Mouse (Mus musculus) spleen, adult 2 months (tissue): Measurements from ENCODE around the gene Hoxd9. TPM values are rescaled to one million over a fixed set of nuclear protein-coding genes. Genes with fewer than 3 reads are reported as not detected.

ENCODE experiments used
- DNase-seq, 2 experiments: peaks; one replicate each; pipeline versions ENCODE4 v3.0.0 to v3.0.0-alpha.2; 2012 to 2021; ENCODE audit warnings: low spot score in 2 of 2, low read depth in 1 of 2
- H3K27ac ChIP-seq: fragments of 200-500 bp; 2 replicates; pipeline ENCODE4 v1.5.1; 2012; ENCODE audit warnings: low read length, inconsistent platforms; ENCODE audit not compliant: insufficient read depth
- H3K27me3 ChIP-seq: fragments of 200-500 bp; 2 replicates; pipeline ENCODE4 v1.6.1; 2012; ENCODE audit warnings: mild to moderate bottlenecking, moderate library complexity, low read length, inconsistent platforms; ENCODE audit not compliant: control insufficient read depth, insufficient read depth
- H3K36me3 ChIP-seq: fragments of 200-500 bp; 2 replicates; pipeline ENCODE4 v1.6.1; 2012; ENCODE audit warnings: mild to moderate bottlenecking, low read length, inconsistent platforms; ENCODE audit not compliant: control insufficient read depth, insufficient read depth
- H3K4me1 ChIP-seq: fragments of 200-500 bp; 2 replicates; pipeline ENCODE4 v1.6.1; 2011; ENCODE audit warnings: inconsistent platforms; ENCODE audit not compliant: control insufficient read depth, insufficient read depth, insufficient read length
- H3K4me3 ChIP-seq: fragments of 200-500 bp; 2 replicates; pipeline ENCODE4 v1.5.1; 2011; ENCODE audit warnings: mild to moderate bottlenecking, inconsistent platforms; ENCODE audit not compliant: insufficient read depth, insufficient read length; ENCODE audit errors: extremely low read depth
- CTCF ChIP-seq: fragments of 200-500 bp; IDR thresholded peaks from 2 replicates; pipeline ENCODE4 v1.5.1; 2011; ENCODE audit warnings: mild to moderate bottlenecking, inconsistent platforms; ENCODE audit not compliant: insufficient read depth, insufficient read length, insufficient replicate concordance; ENCODE audit errors: extremely low read depth
- POLR2A ChIP-seq: fragments of 200-500 bp; IDR thresholded peaks from 2 replicates; pipeline ENCODE4 v1.6.1; 2011; ENCODE audit warnings: low read depth, low read length, inconsistent platforms
- WGBS: fragments of 180-500 bp; shearing (Covaris S2); methylation state at CpG from one replicate; pipeline ENCODE4 v1.1.7; 2018; 5-methylcytosine and 5-hydroxymethylcytosine counted together
- polyA plus RNA-seq: library from polyadenylated mRNA; depleted of rRNA; stranded (reverse); fragments of >200 nt; gene quantifications from 2 replicates; pipeline ENCODE4 v1.2.3, GENCODE M21; 2012

Gene Hoxd9
- polyA plus RNA-seq, 1 experiment: 0.06 TPM

- H3K27me3 ChIP-seq: peaks cover 38% of the 10 kb centered on the region
- no peaks in the 10 kb centered on the region for H3K4me1 ChIP-seq
- TF ChIP-seq POLR2A (no peak), CTCF (no peak)
- WGBS: 7% methylated on average over 42 of the region's 42 CpGs
- no peak for DNase-seq
- H3K4me3 ChIP-seq: no peak overlapping the region
- H3K36me3 ChIP-seq: no peaks in the 10 kb centered on the region
- H3K27ac ChIP-seq: no peak overlapping the region
Measured at GRCm38 (mm10) chr2:74735851-74736687, 38.5 kb downstream of the Hoxd9 start.

- DNase-seq: no peak
- H3K4me3 ChIP-seq: no peak overlapping the region
- peaks cover 38% of the 10 kb centered on the region for H3K27me3 ChIP-seq
- TF ChIP-seq POLR2A (no peak), CTCF (no peak)
- no peaks in the 10 kb centered on the region for H3K36me3 ChIP-seq
- 26% methylated on average over 15 of the region's 15 CpGs for WGBS
- no peaks in the 10 kb centered on the region for H3K4me1 ChIP-seq
- no peak overlapping the region for H3K27ac ChIP-seq
Measured at GRCm38 (mm10) chr2:74736688-74737577, 39.4 kb downstream of the Hoxd9 start.

GRCm38 (mm10) chr2:74737578-74738070, 40.1 kb downstream of the Hoxd9 start:
- H3K4me1 ChIP-seq: no peaks in the 10 kb centered on the region
- no peak overlapping the region for H3K4me3 ChIP-seq
- no peaks in the 10 kb centered on the region for H3K36me3 ChIP-seq
- H3K27me3 ChIP-seq: peaks cover 38% of the 10 kb centered on the region
- no peak overlapping the region for H3K27ac ChIP-seq
- DNase-seq: no peak
- WGBS: 36% methylated on average over 7 of the region's 7 CpGs
- TF ChIP-seq POLR2A (no peak), CTCF (no peak)

- Histone ChIP-seq H3K4me1 (no peaks in the 10 kb centered on the region), H3K36me3 (no peaks in the 10 kb centered on the region), H3K4me3 (no peak overlapping the region), H3K27ac (no peak overlapping the region), H3K27me3 (peaks cover 33% of the 10 kb centered on the region)
- no peak for DNase-seq
- 9% methylated on average over 20 of the region's 20 CpGs for WGBS
- TF ChIP-seq POLR2A (no peak), CTCF (no peak)
Measured at GRCm38 (mm10) chr2:74738623-74739475, 41.3 kb downstream of the Hoxd9 start.

- WGBS: 32% methylated on average over 2 of the region's 2 CpGs
- no peak overlapping the region for H3K27ac ChIP-seq
- DNase-seq: no peak
- H3K36me3 ChIP-seq: no peaks in the 10 kb centered on the region
- H3K27me3 ChIP-seq: peaks cover 29% of the 10 kb centered on the region
- H3K4me3 ChIP-seq: no peak overlapping the region
- no peaks in the 10 kb centered on the region for H3K4me1 ChIP-seq
- TF ChIP-seq POLR2A (no peak), CTCF (no peak)
Measured at GRCm38 (mm10) chr2:74739476-74739800, 41.9 kb downstream of the Hoxd9 start.

- no peak overlapping the region for H3K4me3 ChIP-seq
- WGBS: 17% methylated on average over 14 of the region's 14 CpGs
Measured at GRCm38 (mm10) chr2:74739869-74740268, 42.3 kb downstream of the Hoxd9 start.

More at GRCm38 (mm10) chr2:74739869-74740268, 42.3 kb downstream of the Hoxd9 start:
- no peak overlapping the region for H3K27ac ChIP-seq
- peaks cover 26% of the 10 kb centered on the region for H3K27me3 ChIP-seq
- no peak for DNase-seq
- no peaks in the 10 kb centered on the region for H3K36me3 ChIP-seq
- H3K4me1 ChIP-seq: no peaks in the 10 kb centered on the region
- TF ChIP-seq CTCF (no peak), POLR2A (no peak)
